Mouse (Mus musculus) E14TG2a.4 (cell line): ENCODE data around the gene Eif4g1.

Experiments
- CTCF ChIP-seq: conservative IDR thresholded peaks from 2 replicates; pipeline ENCODE4 v1.5.1; 2014; ENCODE audit warnings: low read length
- POU5F1 ChIP-seq: IDR thresholded peaks from 2 replicates; pipeline ENCODE4 v1.6.1; 2014; ENCODE audit warnings: low read length, borderline replicate concordance

GRCm38 (mm10) chr16:20717978-20718670 lies 50.0 kb downstream of the Eif4g1 start:
- TF ChIP-seq CTCF, result no peak
- TF ChIP-seq POU5F1, result no peak
